Mouse (Mus musculus): Measurements from ENCODE around the gene Upk1b. TPM values are rescaled to one million over a fixed set of nuclear protein-coding genes. Genes with fewer than 3 reads are reported as not detected.
A peak's percentile ranks its signal among the peaks of the same experiment; 100 is the strongest.

Upk1b gene
- polyA plus RNA-seq, 1 experiment from 2014 or later: 1.4 TPM

GRCm38 (mm10) chr16:38742113-38742658 lies 57.9 kb downstream of the Upk1b start, which contains the start of gene B4galt4:
Gene B4galt4, plus strand, starts transcription at chr16:38742264.
- peak within 1 kb of the TSS; percentile 53 for H3K4me2 ChIP-seq (ENCODE audit: low read depth, low read length)
- peak within 1 kb of the TSS; percentile 55 for H3K4me3 ChIP-seq (ENCODE audit: low read depth, low read length)
- under 1% methylated on average over 69 of the region's 69 CpGs for WGBS (ENCODE audit: insufficient replicate concordance)
- ATAC-seq (ENCODE audit: low read depth): peak; percentile 54
- no peaks in the 10 kb centered on the region for H3K9me3 ChIP-seq (replicated peaks; ENCODE audit: control insufficient read depth, low read length)
- H3K36me3 ChIP-seq (ENCODE audit: control insufficient read depth, insufficient read depth): no peaks in the 10 kb centered on the region
- H3K9ac ChIP-seq (ENCODE audit: low read depth, low read length): no peak within 1 kb of the TSS
- no peak within 1 kb of the TSS for H3K27ac ChIP-seq (ENCODE audit: low read length)
- H3K4me1 ChIP-seq (ENCODE audit: control insufficient read depth, low read depth, low read length): no peaks in the 10 kb centered on the region
- peaks cover 32% of the 10 kb centered on the region for H3K27me3 ChIP-seq (ENCODE audit: control insufficient read depth, insufficient read depth, low read depth, low read length)

- ATAC-seq (ENCODE audit: low read depth): no peak
- Histone ChIP-seq H3K4me2 (ENCODE audit: low read depth, low read length) (peak overlapping the region; percentile 53; the same call in 1 of the 2 replicates), H3K4me3 (ENCODE audit: low read depth, low read length) (no peak overlapping the region), H3K4me1 (ENCODE audit: control insufficient read depth, low read depth, low read length) (no peaks in the 10 kb centered on the region), H3K27ac (ENCODE audit: low read length) (no peak overlapping the region), H3K27me3 (ENCODE audit: control insufficient read depth, insufficient read depth, low read depth, low read length) (peaks cover 32% of the 10 kb centered on the region), H3K9me3 (replicated peaks; ENCODE audit: control insufficient read depth, low read length) (no peaks in the 10 kb centered on the region), H3K36me3 (ENCODE audit: control insufficient read depth, insufficient read depth) (no peaks in the 10 kb centered on the region), H3K9ac (ENCODE audit: low read depth, low read length) (no peak overlapping the region)
- WGBS (ENCODE audit: insufficient replicate concordance): 56% methylated on average over 13 of the region's 13 CpGs
Observed at GRCm38 (mm10) chr16:38741204-38741903, 58.8 kb downstream of the Upk1b start.

GRCm38 (mm10) chr16:38730921-38731320 lies 69.2 kb downstream of the Upk1b start:
- 0 out of 2 replicates have a peak, but pooled peaks have one; percentile 39 for ATAC-seq (ENCODE audit: low read depth)
- Histone ChIP-seq H3K9ac (ENCODE audit: low read depth, low read length) (no peak overlapping the region), H3K27me3 (ENCODE audit: control insufficient read depth, insufficient read depth, low read depth, low read length) (peaks cover 12% of the 10 kb centered on the region; the same call in 1 of the 2 replicates), H3K4me1 (ENCODE audit: control insufficient read depth, low read depth, low read length) (no peaks in the 10 kb centered on the region), H3K9me3 (replicated peaks; ENCODE audit: control insufficient read depth, low read length) (no peaks in the 10 kb centered on the region), H3K36me3 (ENCODE audit: control insufficient read depth, insufficient read depth) (no peaks in the 10 kb centered on the region), H3K4me3 (ENCODE audit: low read depth, low read length) (no peak overlapping the region), H3K4me2 (ENCODE audit: low read depth, low read length) (no peak overlapping the region), H3K27ac (ENCODE audit: low read length) (no peak overlapping the region)
- WGBS (ENCODE audit: insufficient replicate concordance): 10% methylated on average over 8 of the region's 8 CpGs

GRCm38 (mm10) chr16:38729610-38730288 lies 70.4 kb downstream of the Upk1b start:
- H3K27ac ChIP-seq (ENCODE audit: low read length): no peak overlapping the region
- 38% methylated on average over 15 of the region's 15 CpGs for WGBS (ENCODE audit: insufficient replicate concordance)
- H3K27me3 ChIP-seq (ENCODE audit: control insufficient read depth, insufficient read depth, low read depth, low read length): peaks cover 13% of the 10 kb centered on the region; the same call in 1 of the 2 replicates
- no peak overlapping the region for H3K4me2 ChIP-seq (ENCODE audit: low read depth, low read length)
- H3K9me3 ChIP-seq (replicated peaks; ENCODE audit: control insufficient read depth, low read length): no peaks in the 10 kb centered on the region
- H3K4me1 ChIP-seq (ENCODE audit: control insufficient read depth, low read depth, low read length): no peaks in the 10 kb centered on the region
- H3K9ac ChIP-seq (ENCODE audit: low read depth, low read length): no peak overlapping the region
- no peak overlapping the region for H3K4me3 ChIP-seq (ENCODE audit: low read depth, low read length)
- no peak for ATAC-seq (ENCODE audit: low read depth)
- H3K36me3 ChIP-seq (ENCODE audit: control insufficient read depth, insufficient read depth): no peaks in the 10 kb centered on the region

GRCm38 (mm10) chr16:38729139-38729538 lies 71.0 kb downstream of the Upk1b start:
- Histone ChIP-seq H3K27ac (ENCODE audit: low read length) (no peak overlapping the region), H3K27me3 (ENCODE audit: control insufficient read depth, insufficient read depth, low read depth, low read length) (peaks cover 13% of the 10 kb centered on the region; the same call in 1 of the 2 replicates), H3K9ac (ENCODE audit: low read depth, low read length) (no peak overlapping the region), H3K36me3 (ENCODE audit: control insufficient read depth, insufficient read depth) (no peaks in the 10 kb centered on the region), H3K4me2 (ENCODE audit: low read depth, low read length) (no peak overlapping the region), H3K9me3 (replicated peaks; ENCODE audit: control insufficient read depth, low read length) (no peaks in the 10 kb centered on the region), H3K4me3 (ENCODE audit: low read depth, low read length) (no peak overlapping the region), H3K4me1 (ENCODE audit: control insufficient read depth, low read depth, low read length) (no peaks in the 10 kb centered on the region)
- ATAC-seq (ENCODE audit: low read depth): no peak
- 52% methylated on average over 6 of the region's 6 CpGs for WGBS (ENCODE audit: insufficient replicate concordance)

GRCm38 (mm10) chr16:38728576-38729132 lies 71.5 kb downstream of the Upk1b start:
- 73% methylated on average over 15 of the region's 15 CpGs for WGBS (ENCODE audit: insufficient replicate concordance)
- Histone ChIP-seq H3K9me3 (replicated peaks; ENCODE audit: control insufficient read depth, low read length) (no peaks in the 10 kb centered on the region), H3K4me1 (ENCODE audit: control insufficient read depth, low read depth, low read length) (no peaks in the 10 kb centered on the region), H3K27ac (ENCODE audit: low read length) (no peak overlapping the region), H3K4me2 (ENCODE audit: low read depth, low read length) (no peak overlapping the region), H3K9ac (ENCODE audit: low read depth, low read length) (no peak overlapping the region), H3K27me3 (ENCODE audit: control insufficient read depth, insufficient read depth, low read depth, low read length) (peaks cover 13% of the 10 kb centered on the region; the same call in 1 of the 2 replicates), H3K36me3 (ENCODE audit: control insufficient read depth, insufficient read depth) (no peaks in the 10 kb centered on the region), H3K4me3 (ENCODE audit: low read depth, low read length) (no peak overlapping the region)
- no peak for ATAC-seq (ENCODE audit: low read depth)

- H3K9ac ChIP-seq (ENCODE audit: low read depth, low read length): no peak overlapping the region
- 28% methylated on average over 13 of the region's 13 CpGs for WGBS (ENCODE audit: insufficient replicate concordance)
- H3K27me3 ChIP-seq (ENCODE audit: control insufficient read depth, insufficient read depth, low read depth, low read length): peaks cover 7% of the 10 kb centered on the region; the same call in 1 of the 2 replicates
- no peak overlapping the region for H3K27ac ChIP-seq (ENCODE audit: low read length)
- no peaks in the 10 kb centered on the region for H3K9me3 ChIP-seq (replicated peaks; ENCODE audit: control insufficient read depth, low read length)
- no peak for ATAC-seq (ENCODE audit: low read depth)
- H3K4me2 ChIP-seq (ENCODE audit: low read depth, low read length): no peak overlapping the region
- H3K4me3 ChIP-seq (ENCODE audit: low read depth, low read length): no peak overlapping the region
- no peaks in the 10 kb centered on the region for H3K4me1 ChIP-seq (ENCODE audit: control insufficient read depth, low read depth, low read length)
- H3K36me3 ChIP-seq (ENCODE audit: control insufficient read depth, insufficient read depth): no peaks in the 10 kb centered on the region
Observed at GRCm38 (mm10) chr16:38724974-38725373, 75.2 kb downstream of the Upk1b start.

- Histone ChIP-seq H3K27ac (ENCODE audit: low read length) (no peak overlapping the region), H3K9ac (ENCODE audit: low read depth, low read length) (no peak overlapping the region), H3K27me3 (ENCODE audit: control insufficient read depth, insufficient read depth, low read depth, low read length) (peaks cover 5% of the 10 kb centered on the region; the same call in 1 of the 2 replicates), H3K9me3 (replicated peaks; ENCODE audit: control insufficient read depth, low read length) (no peaks in the 10 kb centered on the region), H3K36me3 (ENCODE audit: control insufficient read depth, insufficient read depth) (no peaks in the 10 kb centered on the region), H3K4me1 (ENCODE audit: control insufficient read depth, low read depth, low read length) (no peaks in the 10 kb centered on the region), H3K4me3 (ENCODE audit: low read depth, low read length) (no peak overlapping the region), H3K4me2 (ENCODE audit: low read depth, low read length) (no peak overlapping the region)
- 47% methylated on average over 8 of the region's 8 CpGs for WGBS (ENCODE audit: insufficient replicate concordance)
- no peak for ATAC-seq (ENCODE audit: low read depth)
Observed at GRCm38 (mm10) chr16:38724256-38724655, 75.9 kb downstream of the Upk1b start.

Measured in liver, embryonic 16.5 days (tissue).